16 mouse cellular contexts compared by ENCODE assay signal in the genomic region with DNA sequence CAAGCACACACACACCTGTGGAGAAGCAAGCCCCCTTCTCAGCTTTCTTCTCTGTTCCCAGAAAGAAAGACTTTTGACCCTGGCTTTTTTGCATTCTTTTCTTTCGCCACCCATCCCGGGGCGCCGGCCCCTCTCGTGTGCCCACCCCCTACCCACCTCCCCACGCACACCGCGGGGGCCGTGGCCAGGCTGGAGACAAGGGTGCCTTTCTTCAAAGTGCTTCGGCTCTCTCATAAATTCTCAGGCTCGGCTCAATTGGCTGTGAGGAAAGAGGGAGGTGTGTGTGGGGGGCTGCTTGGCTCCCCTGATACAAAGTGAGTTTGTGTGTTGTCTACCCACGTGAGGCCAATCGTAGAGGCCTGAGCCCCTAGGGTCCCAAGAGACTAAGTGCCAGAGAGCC. TPM values are rescaled to one million over a fixed set of nuclear protein-coding genes. Genes with fewer than 3 reads are reported as not detected.
DNase-seq lines count a peak whose midpoint lies in the region; ATAC-seq lines count a peak whose summit lies in the region.
"Had no signal": no experiment of that assay in that cellular context is flagged by ENCODE, and none has a peak within 500 bp of the region (broad histone marks: within the 10 kb centered on the region; RNA-seq: fewer than 3 reads in every experiment).

No protein-coding gene starts in this region.

- peak; percentile 42 for DNase-seq in embryo, embryonic 11 days
- DNase-seq in embryo, embryonic 10.5 days (ENCODE audit: low spot score) = no peak
- DNase-seq in midbrain, embryonic 11.5 days (ENCODE audit: low spot score, missing footprints) = peak; percentile 83
- no peak for DNase-seq in cerebellum, postnatal 14 days
- no peak for DNase-seq in cerebellum, adult 11 months
- DNase-seq: adrenal gland, postnatal 10 days; gastrocnemius, postnatal 10 days; liver, embryonic 13.5 days; lung, postnatal 36 days; midbrain, embryonic 14.5 days had no signal

- H3K9me3 ChIP-seq in midbrain, embryonic 11.5 days (ENCODE audit: control insufficient read depth, low read length) = no peaks in the 10 kb centered on the region
- H3K9me3 ChIP-seq in midbrain, embryonic 15.5 days = no peaks in the 10 kb centered on the region
- no peaks in the 10 kb centered on the region for H3K9me3 ChIP-seq in hindbrain, embryonic 15.5 days
- no peaks in the 10 kb centered on the region for H3K9me3 ChIP-seq in neural tube, embryonic 13.5 days
- H3K9me3 ChIP-seq: liver, embryonic 13.5 days had no signal

- peaks cover 9% of the 10 kb centered on the region for H3K4me1 ChIP-seq in midbrain, embryonic 11.5 days (ENCODE audit: control insufficient read depth, insufficient read depth, low read length)
- H3K4me1 ChIP-seq in midbrain, embryonic 15.5 days = peaks cover 5% of the 10 kb centered on the region; the same call in 1 of the 2 replicates
- H3K4me1 ChIP-seq in hindbrain, embryonic 15.5 days (replicated peaks) = no peaks in the 10 kb centered on the region; the same call in 1 of the 2 replicates
- peaks cover 19% of the 10 kb centered on the region for H3K4me1 ChIP-seq in neural tube, embryonic 13.5 days (replicated peaks)
- H3K4me1 ChIP-seq: liver, embryonic 13.5 days had no signal

- no peak for ATAC-seq in midbrain, embryonic 11.5 days (ENCODE audit: low FRiP score)
- ATAC-seq in midbrain, embryonic 15.5 days (replicated peaks) = no peak
- 0 out of 2 replicates have a peak, but pooled peaks have one; percentile 30 for ATAC-seq in hindbrain, embryonic 15.5 days (ENCODE audit: low FRiP score, low read depth)
- peak; percentile 44; the same call in 1 of the 2 replicates for ATAC-seq in neural tube, embryonic 13.5 days (ENCODE audit: low read depth)
- ATAC-seq: intestine, postnatal 0 days had no signal

- no peak overlapping the region for H3K4me3 ChIP-seq in midbrain, embryonic 11.5 days (ENCODE audit: low read depth, low read length)
- no peak overlapping the region for H3K4me3 ChIP-seq in midbrain, embryonic 15.5 days
- H3K4me3 ChIP-seq in hindbrain, embryonic 15.5 days = no peak overlapping the region
- no peak overlapping the region for H3K4me3 ChIP-seq in neural tube, embryonic 13.5 days
- H3K4me3 ChIP-seq: left cerebral cortex, adult 2 months; liver, embryonic 13.5 days had no signal

- H3K36me3 ChIP-seq in midbrain, embryonic 11.5 days (ENCODE audit: control insufficient read depth, insufficient read depth, low read length) = no peaks in the 10 kb centered on the region
- no peaks in the 10 kb centered on the region for H3K36me3 ChIP-seq in midbrain, embryonic 15.5 days (replicated peaks)
- H3K36me3 ChIP-seq in hindbrain, embryonic 15.5 days = no peaks in the 10 kb centered on the region
- no peaks in the 10 kb centered on the region for H3K36me3 ChIP-seq in neural tube, embryonic 13.5 days
- H3K36me3 ChIP-seq: liver, embryonic 13.5 days had no signal

- H3K27me3 ChIP-seq in midbrain, embryonic 11.5 days (ENCODE audit: control insufficient read depth, insufficient read depth, low read length) = no peaks in the 10 kb centered on the region
- no peaks in the 10 kb centered on the region; the same call in 1 of the 2 replicates for H3K27me3 ChIP-seq in midbrain, embryonic 15.5 days (replicated peaks)
- 0 out of 2 replicates have a peak, but pooled peaks cover 5% of the 10 kb centered on the region for H3K27me3 ChIP-seq in hindbrain, embryonic 15.5 days
- H3K27me3 ChIP-seq in neural tube, embryonic 13.5 days = no peaks in the 10 kb centered on the region; the same call in 1 of the 2 replicates

- H3K9ac ChIP-seq in midbrain, embryonic 11.5 days (ENCODE audit: low read length) = no peak overlapping the region
- H3K9ac ChIP-seq in midbrain, embryonic 15.5 days = no peak overlapping the region
- no peak overlapping the region for H3K9ac ChIP-seq in hindbrain, embryonic 15.5 days
- no peak overlapping the region for H3K9ac ChIP-seq in neural tube, embryonic 13.5 days
- H3K9ac ChIP-seq: liver, embryonic 13.5 days had no signal

- no peak overlapping the region for H3K4me2 ChIP-seq in midbrain, embryonic 11.5 days
- no peak overlapping the region for H3K4me2 ChIP-seq in midbrain, embryonic 15.5 days
- H3K4me2 ChIP-seq in hindbrain, embryonic 15.5 days = no peak overlapping the region
- H3K4me2 ChIP-seq in neural tube, embryonic 13.5 days = peak overlapping the region; percentile 29
- H3K4me2 ChIP-seq: liver, embryonic 13.5 days had no signal

- H3K27ac ChIP-seq in midbrain, embryonic 11.5 days (ENCODE audit: low read depth, low read length) = no peak overlapping the region
- no peak overlapping the region for H3K27ac ChIP-seq in midbrain, embryonic 15.5 days
- H3K27ac ChIP-seq in hindbrain, embryonic 15.5 days (replicated peaks) = no peak overlapping the region
- H3K27ac ChIP-seq in neural tube, embryonic 13.5 days (replicated peaks) = no peak overlapping the region
- H3K27ac ChIP-seq: left cerebral cortex, adult 2 months; liver, embryonic 13.5 days; stomach, postnatal 0 days had no signal

- 17% methylated on average over 13 of the region's 13 CpGs for WGBS in midbrain, embryonic 11.5 days
- 17% methylated on average over 13 of the region's 13 CpGs for WGBS in midbrain, embryonic 15.5 days
- 12% methylated on average over 13 of the region's 13 CpGs for WGBS in hindbrain, embryonic 15.5 days
- WGBS in neural tube, embryonic 13.5 days = 5% methylated on average over 13 of the region's 13 CpGs

RNA-seq across cellular contexts. Expression of gene Med13l, which starts 28.4 kb away (rescaled TPM):
- polyA plus RNA-seq in midbrain, embryonic 11.5 days (2014; fragmentation: Nextera tagmentation; extraction: Ambion mirVana) = 9.0 and 9.8 TPM in 2 replicates
- 17.3 and 17.9 TPM in 2 replicates for polyA plus RNA-seq in midbrain, embryonic 15.5 days (2015; fragmentation: Nextera tagmentation; extraction: Ambion mirVana)
- polyA plus RNA-seq in hindbrain, embryonic 15.5 days (2015; fragmentation: Nextera tagmentation; extraction: Ambion mirVana) = 13.7 and 14.7 TPM in 2 replicates
- 12.9 and 15.2 TPM in 2 replicates for polyA plus RNA-seq in neural tube, embryonic 13.5 days (2015; fragmentation: Nextera tagmentation; extraction: Ambion mirVana)

Comparison
In these comparisons a context has a peak if more than half of its experiments do, and no peak if none do; other contexts are left out.
1. DNase-seq: peak in embryo, embryonic 11 days (single experiment) and midbrain, embryonic 11.5 days (single experiment); none in embryo, embryonic 10.5 days (single experiment), cerebellum, postnatal 14 days (0 of 2) and cerebellum, adult 11 months (single experiment).
2. ATAC-seq: peak in hindbrain, embryonic 15.5 days (single experiment) and neural tube, embryonic 13.5 days (single experiment); none in midbrain, embryonic 11.5 days (single experiment) and midbrain, embryonic 15.5 days (single experiment).